Mouse (Mus musculus): ENCODE measurements around the gene B3galt4.
A peak's percentile ranks its signal among the peaks of the same experiment; 100 is the strongest.

GRCm38 (mm10) chr17:33968489-33968888, 17.2 kb upstream of the B3galt4 start:
- no peak for TF ChIP-seq ZNF384 (IDR thresholded peaks at IDR 0.05; ENCODE audit: low read depth, low read length)
- TF ChIP-seq HCFC1 (IDR thresholded peaks at IDR 0.05; ENCODE audit: borderline replicate concordance, insufficient read depth, low read length), result no peak
- TF ChIP-seq ZC3H11A (IDR thresholded peaks at IDR 0.05; ENCODE audit: borderline replicate concordance, low read depth, low read length), result peak; percentile 8; the same call in 1 of the 2 replicates
- TF ChIP-seq CHD2 (IDR thresholded peaks at IDR 0.05; ENCODE audit: low read depth, low read length), result no peak

Measured in ES-E14 (cell line).